Mouse (Mus musculus): ENCODE results near the gene Samd5.

Samd5 gene

GRCm38 (mm10) chr10:9650050-9650825, 24.8 kb downstream of the Samd5 start:
- no peak for DNase-seq (ENCODE audit: low spot score in 2 of 2)

- no peak for DNase-seq (ENCODE audit: low spot score in 2 of 2)
Measured at GRCm38 (mm10) chr10:9648464-9648863, 26.5 kb downstream of the Samd5 start.

- DNase-seq (ENCODE audit: low spot score in 2 of 2) = no peak
Measured at GRCm38 (mm10) chr10:9647741-9648140, 27.3 kb downstream of the Samd5 start.

GRCm38 (mm10) chr10:9646391-9646790, 28.6 kb downstream of the Samd5 start:
- DNase-seq (ENCODE audit: low spot score in 2 of 2) = no peak

GRCm38 (mm10) chr10:9643531-9643930, 31.5 kb downstream of the Samd5 start:
- no peak for DNase-seq (ENCODE audit: low spot score in 2 of 2)

- no peak for DNase-seq (ENCODE audit: low spot score in 2 of 2)
Measured at GRCm38 (mm10) chr10:9642077-9642476, 32.9 kb downstream of the Samd5 start.

- DNase-seq (ENCODE audit: low spot score in 2 of 2) = no peak
Measured at GRCm38 (mm10) chr10:9640678-9641077, 34.3 kb downstream of the Samd5 start.

- DNase-seq (ENCODE audit: low spot score in 2 of 2) = no peak
Measured at GRCm38 (mm10) chr10:9640056-9640455, 35.0 kb downstream of the Samd5 start.

GRCm38 (mm10) chr10:9625356-9625755, 49.7 kb downstream of the Samd5 start:
- no peak for DNase-seq (ENCODE audit: low spot score in 2 of 2)

GRCm38 (mm10) chr10:9621926-9622688, 52.9 kb downstream of the Samd5 start:
- DNase-seq (ENCODE audit: low spot score in 2 of 2) = no peak

GRCm38 (mm10) chr10:9621055-9621454, 54.0 kb downstream of the Samd5 start:
- DNase-seq (ENCODE audit: low spot score in 2 of 2) = no peak

GRCm38 (mm10) chr10:9615009-9615408, 60.0 kb downstream of the Samd5 start:
- DNase-seq (ENCODE audit: low spot score in 2 of 2) = no peak

GRCm38 (mm10) chr10:9608854-9609253, 66.2 kb downstream of the Samd5 start:
- DNase-seq (ENCODE audit: low spot score in 2 of 2) = no peak

- no peak for DNase-seq (ENCODE audit: low spot score in 2 of 2)
Measured at GRCm38 (mm10) chr10:9607155-9607554, 67.9 kb downstream of the Samd5 start.

- DNase-seq (ENCODE audit: low spot score in 2 of 2) = no peak
Measured at GRCm38 (mm10) chr10:9605635-9606034, 69.4 kb downstream of the Samd5 start.

- DNase-seq (ENCODE audit: low spot score in 2 of 2) = no peak
Measured at GRCm38 (mm10) chr10:9603290-9603689, 71.7 kb downstream of the Samd5 start.

GRCm38 (mm10) chr10:9602845-9603244, 72.2 kb downstream of the Samd5 start:
- no peak for DNase-seq (ENCODE audit: low spot score in 2 of 2)

GRCm38 (mm10) chr10:9602389-9602788, 72.6 kb downstream of the Samd5 start:
- DNase-seq (ENCODE audit: low spot score in 2 of 2) = no peak

GRCm38 (mm10) chr10:9596228-9596627, 78.8 kb downstream of the Samd5 start:
- DNase-seq (ENCODE audit: low spot score in 2 of 2) = no peak

GRCm38 (mm10) chr10:9594666-9595065, 80.3 kb downstream of the Samd5 start:
- no peak for DNase-seq (ENCODE audit: low spot score in 2 of 2)

- no peak for DNase-seq (ENCODE audit: low spot score in 2 of 2)
Measured at GRCm38 (mm10) chr10:9590606-9591005, 84.4 kb downstream of the Samd5 start.

GRCm38 (mm10) chr10:9586328-9586727, 88.7 kb downstream of the Samd5 start:
- no peak for DNase-seq (ENCODE audit: low spot score in 2 of 2)

- no peak for DNase-seq (ENCODE audit: low spot score in 2 of 2)
Measured at GRCm38 (mm10) chr10:9579374-9579773, 95.6 kb downstream of the Samd5 start.

Data from thymus, postnatal 10 days (tissue).